Mouse (Mus musculus) C2C12 (cell line): Measurements from ENCODE around the gene Cops3.

Experiments
- CEBPB ChIP-seq: IDR thresholded peaks from one replicate; pipeline ENCODE4 v1.6.1; 2011; ENCODE audit warnings: low read depth, mild to moderate bottlenecking, control low read depth, moderate library complexity
- CTCF ChIP-seq: IDR thresholded peaks from one replicate; pipeline ENCODE4 v1.5.1; 2011; ENCODE audit not compliant: control insufficient read depth, insufficient read depth, insufficient read length
- FOSL1 ChIP-seq: IDR thresholded peaks from one replicate; pipeline ENCODE4 v1.8.0; 2011; ENCODE audit warnings: mild to moderate bottlenecking, low read length; ENCODE audit not compliant: poor library complexity, insufficient read depth, severe bottlenecking
- MAX ChIP-seq: IDR thresholded peaks from one replicate; pipeline ENCODE4 v1.6.1; 2011; ENCODE audit warnings: mild to moderate bottlenecking, control low read depth
- MYOD1 ChIP-seq: IDR thresholded peaks from one replicate; pipeline ENCODE4 v1.6.1; 2011; ENCODE audit warnings: low read depth; ENCODE audit not compliant: control insufficient read depth, insufficient read length
- MYOG ChIP-seq: IDR thresholded peaks from one replicate; pipeline ENCODE4 v1.6.1; 2011; ENCODE audit not compliant: control insufficient read depth, insufficient read length; ENCODE audit errors: extremely low read depth
- USF1 ChIP-seq: IDR thresholded peaks from one replicate; pipeline ENCODE4 v1.6.1; 2011; ENCODE audit warnings: low read depth, mild to moderate bottlenecking, control low read depth, moderate library complexity

DNA sequence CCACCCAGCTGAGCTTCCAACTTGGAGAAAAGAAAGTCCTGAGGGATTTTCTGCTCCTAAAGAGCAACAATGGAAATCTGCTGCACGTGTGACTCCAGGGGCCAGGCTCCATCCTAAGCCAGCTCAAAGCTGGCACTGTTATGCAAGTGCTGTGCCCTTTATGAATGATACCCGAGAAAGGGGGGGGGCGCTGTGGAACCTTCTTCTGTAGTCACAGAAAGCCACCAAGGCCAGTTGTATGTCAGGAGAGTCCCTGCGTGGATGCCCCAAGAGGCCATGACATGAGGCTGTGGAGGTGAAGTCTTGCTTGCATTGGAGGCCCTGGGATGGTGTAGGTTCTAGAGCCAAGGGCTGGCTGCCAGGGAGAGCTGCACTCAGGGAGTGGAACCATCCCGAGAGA lies 48.5 kb upstream of the Cops3 start:
- TF ChIP-seq CTCF (no peak), USF1 (no peak), MYOD1 (no peak), MAX (no peak), CEBPB (no peak), MYOG (no peak), FOSL1 (no peak)
